Mouse (Mus musculus): ENCODE data around the gene Slc8a1.

- TF ChIP-seq CTCF (IDR thresholded peaks at IDR 0.05; ENCODE audit: control insufficient read depth, insufficient read depth, insufficient read length) = no peak
- no peak for TF ChIP-seq USF1 (IDR thresholded peaks at IDR 0.05; ENCODE audit: low read depth)
Measured at GRCm38 (mm10) chr17:81666551-81666950, 71.6 kb downstream of the Slc8a1 start.

All from C2C12 (cell line).